Mouse (Mus musculus): ENCODE measurements around the gene Mical3. TPM values are rescaled to one million over a fixed set of nuclear protein-coding genes. Genes with fewer than 3 reads are reported as not detected.

Mical3 gene
- polyA plus RNA-seq, 1 experiment from 2014 or later = 20.0 TPM

DNA sequence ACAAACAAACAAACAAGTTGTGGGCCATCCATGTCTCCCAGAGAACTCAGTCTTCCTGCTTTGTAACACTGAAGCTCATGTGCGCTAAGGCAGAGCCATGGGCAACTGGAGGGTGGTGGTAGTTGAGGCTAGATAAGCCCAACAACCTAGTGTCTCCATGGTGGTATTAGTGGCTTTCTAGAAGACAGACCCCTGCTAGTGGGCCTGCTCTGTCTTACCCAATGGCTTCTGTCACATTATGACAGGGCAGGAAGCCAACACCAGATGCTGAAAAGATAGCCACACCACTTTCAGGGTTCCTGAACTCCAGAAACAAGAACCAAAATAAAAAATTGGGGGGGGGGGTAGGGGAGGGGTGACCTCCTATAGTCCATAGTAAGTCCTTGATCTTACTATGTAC, 55.0 kb downstream of the Mical3 start:
- no peaks in the 10 kb centered on the region for H3K9me3 ChIP-seq (ENCODE audit: control insufficient read depth, low read length)
- H3K4me3 ChIP-seq (ENCODE audit: low read length) = no peak overlapping the region
- WGBS = 89% methylated on average over 1 of the region's 1 CpGs
- no peak overlapping the region for H3K4me2 ChIP-seq (replicated peaks; ENCODE audit: low read depth, low read length)
- ATAC-seq (ENCODE audit: low FRiP score, low TSS enrichment) = no peak
- H3K27ac ChIP-seq (ENCODE audit: low read depth, low read length) = no peak overlapping the region
- no peak overlapping the region for H3K9ac ChIP-seq (ENCODE audit: low read depth, low read length)
- H3K27me3 ChIP-seq (ENCODE audit: control insufficient read depth, insufficient read depth, low read length) = no peaks in the 10 kb centered on the region
- H3K4me1 ChIP-seq (ENCODE audit: control insufficient read depth, insufficient read depth, low read length) = no peaks in the 10 kb centered on the region
- no peaks in the 10 kb centered on the region for H3K36me3 ChIP-seq (ENCODE audit: control insufficient read depth, insufficient read depth, low read length)

DNA sequence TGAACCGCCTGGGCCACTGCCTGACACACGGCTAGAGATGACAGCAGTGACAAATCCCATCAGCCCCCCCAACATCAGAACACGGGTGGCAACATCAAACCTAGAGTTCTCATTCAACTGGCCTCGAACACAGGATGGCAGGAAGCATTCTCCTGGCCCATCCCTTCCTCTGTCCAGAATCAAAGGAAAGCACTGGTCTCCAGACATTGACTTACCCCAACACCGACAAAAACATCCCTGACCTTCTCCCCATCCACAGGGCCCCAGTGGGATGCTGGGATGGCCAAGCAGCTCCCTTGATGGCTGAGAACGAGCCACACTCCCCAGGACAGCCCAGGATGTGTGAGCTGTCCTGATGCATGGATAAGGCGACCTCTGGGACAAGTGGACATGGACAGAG, 57.5 kb downstream of the Mical3 start:
- WGBS = 84% methylated on average over 7 of the region's 7 CpGs
- no peaks in the 10 kb centered on the region for H3K27me3 ChIP-seq (ENCODE audit: control insufficient read depth, insufficient read depth, low read length)
- H3K4me3 ChIP-seq (ENCODE audit: low read length) = no peak overlapping the region
- peaks cover 5% of the 10 kb centered on the region; the same call in 1 of the 2 replicates for H3K4me1 ChIP-seq (ENCODE audit: control insufficient read depth, insufficient read depth, low read length)
- no peak overlapping the region for H3K9ac ChIP-seq (ENCODE audit: low read depth, low read length)
- no peaks in the 10 kb centered on the region for H3K36me3 ChIP-seq (ENCODE audit: control insufficient read depth, insufficient read depth, low read length)
- H3K27ac ChIP-seq (ENCODE audit: low read depth, low read length) = no peak overlapping the region
- no peak overlapping the region for H3K4me2 ChIP-seq (replicated peaks; ENCODE audit: low read depth, low read length)
- no peak for ATAC-seq (ENCODE audit: low FRiP score, low TSS enrichment)
- no peaks in the 10 kb centered on the region for H3K9me3 ChIP-seq (ENCODE audit: control insufficient read depth, low read length)

GRCm38 (mm10) chr6:121072615-121073014, 58.2 kb downstream of the Mical3 start:
- no peak overlapping the region for H3K27ac ChIP-seq (ENCODE audit: low read depth, low read length)
- 75% methylated on average over 2 of the region's 2 CpGs for WGBS
- H3K9ac ChIP-seq (ENCODE audit: low read depth, low read length) = no peak overlapping the region
- H3K36me3 ChIP-seq (ENCODE audit: control insufficient read depth, insufficient read depth, low read length) = no peaks in the 10 kb centered on the region
- H3K4me1 ChIP-seq (ENCODE audit: control insufficient read depth, insufficient read depth, low read length) = peaks cover 12% of the 10 kb centered on the region
- no peak for ATAC-seq (ENCODE audit: low FRiP score, low TSS enrichment)
- H3K27me3 ChIP-seq (ENCODE audit: control insufficient read depth, insufficient read depth, low read length) = no peaks in the 10 kb centered on the region
- H3K9me3 ChIP-seq (ENCODE audit: control insufficient read depth, low read length) = no peaks in the 10 kb centered on the region
- no peak overlapping the region for H3K4me2 ChIP-seq (replicated peaks; ENCODE audit: low read depth, low read length)
- H3K4me3 ChIP-seq (ENCODE audit: low read length) = no peak overlapping the region

DNA sequence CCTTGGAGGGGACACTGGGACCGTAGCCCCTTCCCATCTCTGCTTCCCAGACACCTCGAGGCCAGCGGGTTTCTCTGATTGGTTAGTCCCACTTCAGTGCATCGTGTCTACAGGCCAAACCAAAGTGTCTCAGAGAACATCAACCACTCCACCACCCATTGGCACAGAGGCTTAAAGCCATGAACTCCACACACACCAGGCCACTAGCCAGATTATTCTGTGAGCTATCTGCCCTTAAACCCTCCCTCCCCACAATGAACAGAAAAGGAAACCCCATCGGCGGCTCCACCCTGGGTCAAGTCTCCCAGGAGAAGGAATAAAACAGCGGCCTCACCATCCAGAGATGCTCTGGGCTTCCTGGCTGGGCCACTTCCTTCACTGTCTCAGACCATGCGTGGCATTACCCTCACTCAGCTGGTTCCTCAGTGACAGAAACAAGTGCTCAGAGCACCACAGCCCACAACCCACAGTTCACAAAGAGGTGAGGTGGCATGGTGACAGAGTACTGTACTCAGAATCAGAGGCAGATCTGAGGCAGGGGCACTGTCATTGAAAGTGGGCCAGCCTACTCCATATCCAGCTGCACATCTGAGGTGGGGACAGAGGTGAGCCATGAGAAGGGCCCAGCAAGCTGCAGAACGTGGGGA, 60.1 kb downstream of the Mical3 start:
- no peaks in the 10 kb centered on the region for H3K9me3 ChIP-seq (ENCODE audit: control insufficient read depth, low read length)
- peaks cover 25% of the 10 kb centered on the region for H3K4me1 ChIP-seq (ENCODE audit: control insufficient read depth, insufficient read depth, low read length)
- H3K36me3 ChIP-seq (ENCODE audit: control insufficient read depth, insufficient read depth, low read length) = no peaks in the 10 kb centered on the region
- H3K4me2 ChIP-seq (replicated peaks; ENCODE audit: low read depth, low read length) = no peak overlapping the region
- no peak overlapping the region for H3K9ac ChIP-seq (ENCODE audit: low read depth, low read length)
- no peaks in the 10 kb centered on the region for H3K27me3 ChIP-seq (ENCODE audit: control insufficient read depth, insufficient read depth, low read length)
- H3K4me3 ChIP-seq (ENCODE audit: low read length) = no peak overlapping the region
- no peak for ATAC-seq (ENCODE audit: low FRiP score, low TSS enrichment)
- no peak overlapping the region for H3K27ac ChIP-seq (ENCODE audit: low read depth, low read length)
- 80% methylated on average over 9 of the region's 9 CpGs for WGBS

DNA sequence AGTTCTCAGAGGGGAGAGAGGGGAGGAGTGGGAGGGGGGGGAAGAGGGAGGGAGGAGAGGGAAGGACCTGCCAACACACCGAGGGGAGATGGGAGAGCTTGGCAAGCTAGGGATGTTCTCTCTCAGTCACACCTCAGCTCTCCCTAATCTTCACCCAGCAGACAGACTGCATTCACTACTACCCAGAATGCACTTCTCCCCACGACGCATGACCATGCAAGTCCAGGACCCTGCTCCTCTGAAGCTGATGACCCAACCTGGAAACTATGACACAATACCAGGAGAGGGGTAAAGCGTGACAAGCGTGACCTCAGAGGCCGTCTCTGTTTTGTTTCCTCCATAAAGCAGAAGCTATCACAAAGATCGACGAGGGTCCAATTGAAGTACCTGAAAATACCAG, 61.6 kb downstream of the Mical3 start:
- no peak overlapping the region for H3K4me2 ChIP-seq (replicated peaks; ENCODE audit: low read depth, low read length)
- WGBS = 81% methylated on average over 8 of the region's 8 CpGs
- H3K4me3 ChIP-seq (ENCODE audit: low read length) = no peak overlapping the region
- H3K9me3 ChIP-seq (ENCODE audit: control insufficient read depth, low read length) = no peaks in the 10 kb centered on the region
- no peak for ATAC-seq (ENCODE audit: low FRiP score, low TSS enrichment)
- H3K27ac ChIP-seq (ENCODE audit: low read depth, low read length) = no peak overlapping the region
- H3K36me3 ChIP-seq (ENCODE audit: control insufficient read depth, insufficient read depth, low read length) = no peaks in the 10 kb centered on the region
- no peak overlapping the region for H3K9ac ChIP-seq (ENCODE audit: low read depth, low read length)
- H3K27me3 ChIP-seq (ENCODE audit: control insufficient read depth, insufficient read depth, low read length) = no peaks in the 10 kb centered on the region
- peaks cover 37% of the 10 kb centered on the region for H3K4me1 ChIP-seq (ENCODE audit: control insufficient read depth, insufficient read depth, low read length)

DNA sequence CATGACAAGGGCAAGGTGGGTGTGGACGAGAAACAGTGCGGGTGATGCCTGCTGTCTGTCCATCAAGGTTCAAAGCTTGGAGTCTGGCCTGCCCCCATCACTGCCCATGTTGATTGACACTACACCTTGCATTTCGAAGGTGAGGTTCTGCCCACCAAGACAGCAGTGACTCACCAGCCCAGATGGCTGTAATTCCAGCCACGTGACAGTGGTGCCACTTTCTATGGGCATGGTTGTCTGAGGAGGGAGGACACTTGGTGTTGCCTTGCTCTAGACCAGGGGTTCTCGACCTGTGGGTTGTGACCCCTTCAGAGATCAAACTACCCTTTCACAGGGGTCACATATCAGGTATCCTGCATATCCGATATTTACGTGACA, 62.7 kb downstream of the Mical3 start:
- Histone ChIP-seq H3K4me1 (ENCODE audit: control insufficient read depth, insufficient read depth, low read length) (peaks cover 48% of the 10 kb centered on the region), H3K27me3 (ENCODE audit: control insufficient read depth, insufficient read depth, low read length) (no peaks in the 10 kb centered on the region), H3K4me3 (ENCODE audit: low read length) (no peak overlapping the region), H3K27ac (ENCODE audit: low read depth, low read length) (peak overlapping the region; percentile 49; the same call in 1 of the 2 replicates), H3K9me3 (ENCODE audit: control insufficient read depth, low read length) (no peaks in the 10 kb centered on the region), H3K9ac (ENCODE audit: low read depth, low read length) (no peak overlapping the region), H3K36me3 (ENCODE audit: control insufficient read depth, insufficient read depth, low read length) (no peaks in the 10 kb centered on the region), H3K4me2 (replicated peaks; ENCODE audit: low read depth, low read length) (no peak overlapping the region)
- WGBS = 65% methylated on average over 7 of the region's 7 CpGs
- ATAC-seq (ENCODE audit: low FRiP score, low TSS enrichment) = no peak

GRCm38 (mm10) chr6:121067426-121068086, 63.2 kb downstream of the Mical3 start:
- no peak overlapping the region for H3K9ac ChIP-seq (ENCODE audit: low read depth, low read length)
- WGBS = 46% methylated on average over 11 of the region's 11 CpGs
- H3K4me3 ChIP-seq (ENCODE audit: low read length) = no peak overlapping the region
- ATAC-seq (ENCODE audit: low FRiP score, low TSS enrichment) = peak; percentile 50; the same call in 1 of the 2 replicates
- no peaks in the 10 kb centered on the region for H3K9me3 ChIP-seq (ENCODE audit: control insufficient read depth, low read length)
- no peaks in the 10 kb centered on the region for H3K36me3 ChIP-seq (ENCODE audit: control insufficient read depth, insufficient read depth, low read length)
- no peaks in the 10 kb centered on the region for H3K27me3 ChIP-seq (ENCODE audit: control insufficient read depth, insufficient read depth, low read length)
- peaks cover 51% of the 10 kb centered on the region for H3K4me1 ChIP-seq (ENCODE audit: control insufficient read depth, insufficient read depth, low read length)
- H3K4me2 ChIP-seq (replicated peaks; ENCODE audit: low read depth, low read length) = no peak overlapping the region
- peak overlapping the region; percentile 49; the same call in 1 of the 2 replicates for H3K27ac ChIP-seq (ENCODE audit: low read depth, low read length)

- H3K27me3 ChIP-seq (ENCODE audit: control insufficient read depth, insufficient read depth, low read length) = no peaks in the 10 kb centered on the region
- no peak overlapping the region for H3K27ac ChIP-seq (ENCODE audit: low read depth, low read length)
- H3K9ac ChIP-seq (ENCODE audit: low read depth, low read length) = no peak overlapping the region
- H3K4me1 ChIP-seq (ENCODE audit: control insufficient read depth, insufficient read depth, low read length) = peaks cover 56% of the 10 kb centered on the region
- WGBS = 54% methylated on average over 6 of the region's 6 CpGs
- H3K4me3 ChIP-seq (ENCODE audit: low read length) = no peak overlapping the region
- no peaks in the 10 kb centered on the region for H3K9me3 ChIP-seq (ENCODE audit: control insufficient read depth, low read length)
- H3K4me2 ChIP-seq (replicated peaks; ENCODE audit: low read depth, low read length) = no peak overlapping the region
- no peak for ATAC-seq (ENCODE audit: low FRiP score, low TSS enrichment)
- H3K36me3 ChIP-seq (ENCODE audit: control insufficient read depth, insufficient read depth, low read length) = no peaks in the 10 kb centered on the region
Measured at GRCm38 (mm10) chr6:121066761-121067160, 64.0 kb downstream of the Mical3 start.

DNA sequence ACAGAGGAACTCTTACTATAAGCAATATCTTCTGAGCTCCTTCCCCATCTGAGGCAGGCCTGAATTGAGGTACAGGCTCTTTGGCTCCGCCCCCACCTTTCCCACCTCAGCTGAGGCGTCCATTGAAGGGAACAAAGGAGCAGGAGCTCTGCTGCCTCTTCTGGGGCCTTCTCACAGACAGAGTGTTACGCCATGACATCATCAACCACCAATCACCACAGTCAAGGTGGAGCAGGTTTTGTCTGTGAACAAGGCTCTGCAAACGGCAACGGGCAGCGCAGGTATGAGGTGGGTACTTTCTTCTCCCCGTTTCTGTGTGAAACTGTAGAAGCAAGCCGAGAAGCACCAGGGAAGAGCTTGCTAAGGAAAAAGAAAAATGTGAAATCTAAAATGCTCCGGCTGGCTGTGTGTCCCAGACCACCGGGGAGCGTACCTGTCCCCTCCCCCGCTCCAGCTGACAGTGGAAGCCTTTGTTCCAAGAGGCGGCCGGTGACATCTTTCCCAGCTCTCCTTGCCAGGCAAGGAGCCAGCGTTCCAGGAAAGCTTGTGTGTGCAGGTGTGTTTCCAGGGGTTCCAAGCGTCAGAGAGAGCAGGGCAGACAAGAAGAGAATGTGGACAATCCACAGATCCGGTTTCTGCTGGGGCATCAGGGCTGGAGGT, 66.3 kb downstream of the Mical3 start:
- ATAC-seq (ENCODE audit: low FRiP score, low TSS enrichment) = peak; percentile 22; the same call in 1 of the 2 replicates
- peaks cover 56% of the 10 kb centered on the region for H3K4me1 ChIP-seq (ENCODE audit: control insufficient read depth, insufficient read depth, low read length)
- no peaks in the 10 kb centered on the region for H3K9me3 ChIP-seq (ENCODE audit: control insufficient read depth, low read length)
- no peaks in the 10 kb centered on the region for H3K27me3 ChIP-seq (ENCODE audit: control insufficient read depth, insufficient read depth, low read length)
- H3K36me3 ChIP-seq (ENCODE audit: control insufficient read depth, insufficient read depth, low read length) = no peaks in the 10 kb centered on the region
- peak overlapping the region; percentile 34 for H3K4me2 ChIP-seq (replicated peaks; ENCODE audit: low read depth, low read length)
- peak overlapping the region; percentile 56 for H3K9ac ChIP-seq (ENCODE audit: low read depth, low read length)
- WGBS = 32% methylated on average over 17 of the region's 17 CpGs
- H3K4me3 ChIP-seq (ENCODE audit: low read length) = peak overlapping the region; percentile 10; the same call in 1 of the 2 replicates
- peak overlapping the region; percentile 73 for H3K27ac ChIP-seq (ENCODE audit: low read depth, low read length)
